Mouse (Mus musculus) spleen, embryonic (tissue): Measurements from ENCODE around the gene Vps26a.
"Not testable (repeated sequence)": the region's sequence is repeated elsewhere in the genome, so short reads cannot be mapped to it uniquely, and the experiment has no call there.

ENCODE experiments used
- CTCF ChIA-PET: fragments of 350-600 bp; sonication (Branson Sonifier 250); formaldehyde crosslinking; loops from one replicate; lab custom pipeline; 2022; lab: Charles Lee

Gene Vps26a

GRCm38 (mm10) chr10:62501951-62502350 lies 15.3 kb upstream of the Vps26a start:
- CTCF ChIA-PET, result no interaction called here

- CTCF ChIA-PET, result interaction anchor here (0.6 to 1.3 kb wide), 3 partner anchors 8 to 49 kb away, joined by 3 to 9 read pairs (median 6); no protein-coding TSS in a partner anchor
These were observed 14.5 kb upstream of the Vps26a start for GRCm38 (mm10) chr10:62500916-62501615.

GRCm38 (mm10) chr10:62500088-62500915 lies 13.7 kb upstream of the Vps26a start:
- CTCF ChIA-PET, result interaction anchor here (0.9 to 1.3 kb wide), 5 partner anchors 9 to 76 kb away, joined by 3 to 4 read pairs (median 4); no protein-coding TSS in a partner anchor

GRCm38 (mm10) chr10:62491681-62492080 lies 5.1 kb upstream of the Vps26a start:
- CTCF ChIA-PET, result interaction anchor here (1.0 kb wide), 1 partner anchor 12 kb away, joined by 3 read pairs; no protein-coding TSS in a partner anchor

GRCm38 (mm10) chr10:62488266-62488665 lies 1.7 kb upstream of the Vps26a start:
- CTCF ChIA-PET, result interaction anchor here (0.6 kb wide), 1 partner anchor 58 kb away, joined by 8 read pairs; no protein-coding TSS in a partner anchor

- CTCF ChIA-PET, result interaction anchor here (0.6 to 1.4 kb wide), 3 partner anchors 21 to 740 kb away, joined by 3 to 5 read pairs (median 4); no protein-coding TSS in a partner anchor
These were observed 575 bp downstream of the Vps26a start for GRCm38 (mm10) chr10:62485878-62486582.

GRCm38 (mm10) chr10:62481108-62481852 lies 5.3 kb downstream of the Vps26a start:
- CTCF ChIA-PET, result no interaction called here

- CTCF ChIA-PET, result no interaction called here
These were observed 9.6 kb downstream of the Vps26a start for GRCm38 (mm10) chr10:62476980-62477379.

GRCm38 (mm10) chr10:62474944-62475343 lies 11.7 kb downstream of the Vps26a start:
- CTCF ChIA-PET, result no interaction called here

GRCm38 (mm10) chr10:62471105-62471504 lies 15.5 kb downstream of the Vps26a start:
- CTCF ChIA-PET, result interaction anchor here (0.6 kb wide), 1 partner anchor 20 kb away, joined by 6 read pairs; no protein-coding TSS in a partner anchor

- CTCF ChIA-PET, result no interaction called here
These were observed 16.9 kb downstream of the Vps26a start for GRCm38 (mm10) chr10:62469736-62470135.

GRCm38 (mm10) chr10:62461321-62461720 lies 25.3 kb downstream of the Vps26a start:
- CTCF ChIA-PET, result no interaction called here

GRCm38 (mm10) chr10:62452001-62452400 lies 34.6 kb downstream of the Vps26a start:
- CTCF ChIA-PET, result not testable (repeated sequence)

- CTCF ChIA-PET, result no interaction called here
These were observed 36.3 kb downstream of the Vps26a start for GRCm38 (mm10) chr10:62450280-62450640.

GRCm38 (mm10) chr10:62449364-62450279 lies 37.0 kb downstream of the Vps26a start, which contains the start of the genes 4930507D05Rik and Supv3l1:
Gene 4930507D05Rik (plus strand): TSS chr10:62449489.
Gene Supv3l1 (minus strand): TSS chr10:62449738.
- CTCF ChIA-PET, result no interaction called here

GRCm38 (mm10) chr10:62430427-62430826 lies 56.2 kb downstream of the Vps26a start:
- CTCF ChIA-PET, result interaction anchor here (0.5 kb wide), 1 partner anchor 405 kb away, joined by 3 read pairs; no protein-coding TSS in a partner anchor

GRCm38 (mm10) chr10:62425081-62425871 lies 61.3 kb downstream of the Vps26a start:
- CTCF ChIA-PET, result no interaction called here

- CTCF ChIA-PET, result no interaction called here
These were observed 64.3 kb downstream of the Vps26a start, which contains the start of gene Hkdc1 for GRCm38 (mm10) chr10:62422255-62422654. Gene Hkdc1 (minus strand): TSS chr10:62422491.

- CTCF ChIA-PET, result no interaction called here
These were observed 65.5 kb downstream of the Vps26a start for GRCm38 (mm10) chr10:62421127-62421526.
